Mouse (Mus musculus) lung, postnatal 0 days (tissue): Measurements from ENCODE around the gene Srsf3. TPM values are rescaled to one million over a fixed set of nuclear protein-coding genes. Genes with fewer than 3 reads are reported as not detected.

Experiments
- ATAC-seq: fragments of 200-750 bp; cut with Nextera tagmentation; 2 replicates; pipeline ENCODE4 v1.8.0; 2017; ENCODE audit warnings: moderate library complexity
- DNase-seq: peaks from one replicate; pipeline ENCODE4 v3.0.0-alpha.2; 2016; ENCODE audit warnings: low spot score
- H3K27ac ChIP-seq: fragments of 300-500 bp; sonication (generic); 2 replicates; pipeline ENCODE4 v1.5.1; 2014; ENCODE audit warnings: antibody characterized with exemption, mild to moderate bottlenecking, low read length, mixed read lengths
- H3K27me3 ChIP-seq: fragments of 300-500 bp; sonication (generic); replicated peaks from 2 replicates; pipeline ENCODE4 v1.6.1; 2014; ENCODE audit warnings: low read length, mixed read lengths; ENCODE audit not compliant: insufficient read depth
- H3K36me3 ChIP-seq: fragments of 300-500 bp; sonication (generic); 2 replicates; pipeline ENCODE4 v1.6.1; 2014; ENCODE audit warnings: low read length, mixed read lengths; ENCODE audit not compliant: insufficient read depth
- H3K4me1 ChIP-seq: fragments of 300-500 bp; sonication (generic); 2 replicates; pipeline ENCODE4 v1.6.1; 2014; ENCODE audit warnings: antibody characterized with exemption, low read depth, low read length, mixed read lengths; ENCODE audit not compliant: insufficient read depth
- H3K4me2 ChIP-seq: fragments of 300-500 bp; sonication (generic); replicated peaks from 2 replicates; pipeline ENCODE4 v1.6.1; 2014; ENCODE audit warnings: low read depth, mild to moderate bottlenecking, low read length, moderate library complexity, mixed read lengths
- H3K4me3 ChIP-seq: fragments of 300-500 bp; sonication (generic); 2 replicates; pipeline ENCODE4 v1.5.1; 2014; ENCODE audit warnings: low read depth, low read length
- H3K9ac ChIP-seq: fragments of 300-500 bp; sonication (generic); replicated peaks from 2 replicates; pipeline ENCODE4 v1.6.1; 2014; ENCODE audit warnings: low read depth, mild to moderate bottlenecking
- H3K9me3 ChIP-seq: fragments of 300-500 bp; sonication (generic); 2 replicates; pipeline ENCODE4 v1.6.1; 2016; ENCODE audit warnings: low read length, mixed read lengths
- CTCF ChIP-seq: IDR thresholded peaks from 2 replicates; pipeline ENCODE4 v1.5.1; 2016; ENCODE audit warnings: antibody characterized with exemption, mild to moderate bottlenecking
- EP300 ChIP-seq: IDR thresholded peaks from 2 replicates; pipeline ENCODE4 v1.6.1; 2016; ENCODE audit warnings: antibody characterized with exemption, mild to moderate bottlenecking, control low read depth
- WGBS: fragments of 180-500 bp; shearing (Covaris S2); extraction: QIAGEN DNeasy Blood & Tissue Kit; methylation state at CpG from one replicate; pipeline ENCODE4 v1.1.7; 2014; 5-methylcytosine and 5-hydroxymethylcytosine counted together
- polyA plus RNA-seq: library from polyadenylated mRNA; unstranded; fragments of >200 nt; fragmentation: Nextera tagmentation; extraction: Ambion mirVana; gene quantifications from 2 replicates; pipeline ENCODE4 v1.2.1, GENCODE M21; 2015

The Srsf3 gene
- polyA plus RNA-seq, 1 experiment from 2014 or later = 229 TPM

GRCm38 (mm10) chr17:29076235-29076634 lies 43.8 kb downstream of the Srsf3 start:
- no peaks in the 10 kb centered on the region for H3K27me3 ChIP-seq
- H3K9me3 ChIP-seq = no peaks in the 10 kb centered on the region
- no peak overlapping the region for H3K9ac ChIP-seq
- H3K36me3 ChIP-seq = no peaks in the 10 kb centered on the region
- H3K4me2 ChIP-seq = no peak overlapping the region
- H3K27ac ChIP-seq = no peak overlapping the region
- 74% methylated on average over 8 of the region's 8 CpGs for WGBS
- TF ChIP-seq CTCF (no peak), EP300 (no peak)
- H3K4me1 ChIP-seq = peaks cover 5% of the 10 kb centered on the region; the same call in 1 of the 2 replicates
- DNase-seq (no peak), ATAC-seq (no peak)
- no peak overlapping the region for H3K4me3 ChIP-seq

GRCm38 (mm10) chr17:29077786-29078509 lies 45.5 kb downstream of the Srsf3 start:
- no peaks in the 10 kb centered on the region for H3K27me3 ChIP-seq
- WGBS = 10% methylated on average over 14 of the region's 14 CpGs
- H3K4me3 ChIP-seq = peak overlapping the region; percentile 36
- peak; percentile 74 for DNase-seq
- peak overlapping the region; percentile 40; the same call in 1 of the 2 replicates for H3K27ac ChIP-seq
- no peaks in the 10 kb centered on the region for H3K9me3 ChIP-seq
- peak overlapping the region; percentile 56 for H3K4me2 ChIP-seq
- peaks cover 5% of the 10 kb centered on the region; the same call in 1 of the 2 replicates for H3K4me1 ChIP-seq
- peak; percentile 66 for ATAC-seq
- H3K9ac ChIP-seq = peak overlapping the region; percentile 36; the same call in 1 of the 2 replicates
- no peaks in the 10 kb centered on the region for H3K36me3 ChIP-seq
- TF ChIP-seq EP300 = no peak
- TF ChIP-seq CTCF = no peak; the same call in 1 of the 2 replicates

- Histone ChIP-seq H3K36me3 (no peaks in the 10 kb centered on the region), H3K9me3 (no peaks in the 10 kb centered on the region), H3K4me2 (peak overlapping the region; percentile 56), H3K27ac (peak overlapping the region; percentile 40; the same call in 1 of the 2 replicates), H3K4me1 (0 out of 2 replicates have a peak, but pooled peaks cover 5% of the 10 kb centered on the region), H3K4me3 (peak overlapping the region; percentile 36), H3K27me3 (no peaks in the 10 kb centered on the region), H3K9ac (0 out of 2 replicates have a peak overlapping the region, but pooled peaks have one; percentile 26)
- WGBS = 7% methylated on average over 24 of the region's 25 CpGs
- ATAC-seq (peak; percentile 76), DNase-seq (peak; percentile 76)
- TF ChIP-seq EP300 = no peak
- no peak for TF ChIP-seq CTCF
Measured at GRCm38 (mm10) chr17:29078519-29079383, 46.3 kb downstream of the Srsf3 start.

GRCm38 (mm10) chr17:29080758-29081617 lies 48.6 kb downstream of the Srsf3 start:
- no peaks in the 10 kb centered on the region for H3K27me3 ChIP-seq
- H3K4me2 ChIP-seq = peak overlapping the region; percentile 32; the same call in 1 of the 2 replicates
- H3K4me3 ChIP-seq = no peak overlapping the region
- no peaks in the 10 kb centered on the region for H3K9me3 ChIP-seq
- H3K4me1 ChIP-seq = 0 out of 2 replicates have a peak, but pooled peaks cover 5% of the 10 kb centered on the region
- H3K27ac ChIP-seq = no peak overlapping the region
- 15% methylated on average over 22 of the region's 23 CpGs for WGBS
- H3K36me3 ChIP-seq = no peaks in the 10 kb centered on the region
- TF ChIP-seq EP300 = no peak
- no peak for TF ChIP-seq CTCF
- DNase-seq (no peak), ATAC-seq (no peak)
- H3K9ac ChIP-seq = no peak overlapping the region

- H3K4me3 ChIP-seq = 0 out of 2 replicates have a peak overlapping the region, but pooled peaks have one; percentile 6
- 15% methylated on average over 21 of the region's 21 CpGs for WGBS
- ATAC-seq = no peak
- no peaks in the 10 kb centered on the region for H3K36me3 ChIP-seq
- H3K4me2 ChIP-seq = peak overlapping the region; percentile 32
- no peaks in the 10 kb centered on the region for H3K9me3 ChIP-seq
- H3K4me1 ChIP-seq = 0 out of 2 replicates have a peak, but pooled peaks cover 5% of the 10 kb centered on the region
- no peak overlapping the region for H3K9ac ChIP-seq
- no peaks in the 10 kb centered on the region for H3K27me3 ChIP-seq
- TF ChIP-seq CTCF (no peak), EP300 (no peak)
- H3K27ac ChIP-seq = no peak overlapping the region
- no peak for DNase-seq
Measured at GRCm38 (mm10) chr17:29081618-29082381, 49.4 kb downstream of the Srsf3 start.
